Mouse (Mus musculus) heart, postnatal 0 days (tissue): ENCODE measurements at regions not wholly inside any gene's neighbourhood (a gene's known extent, or its start where the extent isn't known, plus 50 kb on each side); places are given as distances from the start of the nearest gene placed in this dataset.

ENCODE experiments used
- ATAC-seq: fragments of 200-750 bp; cut with Nextera tagmentation; 2 replicates; pipeline ENCODE4 v1.8.0; 2017; ENCODE audit warnings: low read depth, moderate number of reproducible peaks, moderate library complexity; ENCODE audit not compliant: insufficient read depth
- DNase-seq: peaks from one replicate; pipeline ENCODE4 v3.0.0-alpha.2; 2016; ENCODE audit warnings: low spot score
- H3K27ac ChIP-seq: fragments of 300-500 bp; sonication (generic); 2 replicates; pipeline ENCODE4 v1.5.1; 2014; ENCODE audit warnings: low read depth, mild to moderate bottlenecking
- H3K27me3 ChIP-seq: fragments of 300-500 bp; sonication (generic); 2 replicates; pipeline ENCODE4 v1.6.1; 2014; ENCODE audit warnings: low read length, mixed read lengths; ENCODE audit not compliant: control insufficient read depth, insufficient read depth
- H3K36me3 ChIP-seq: fragments of 300-500 bp; sonication (generic); replicated peaks from 2 replicates; pipeline ENCODE4 v1.6.1; 2014; ENCODE audit warnings: low read length, mixed read lengths; ENCODE audit not compliant: control insufficient read depth, insufficient read depth
- H3K4me1 ChIP-seq: fragments of 300-500 bp; sonication (generic); 2 replicates; pipeline ENCODE4 v1.6.1; 2014; ENCODE audit warnings: antibody characterized with exemption; ENCODE audit not compliant: control insufficient read depth, insufficient read depth
- H3K4me2 ChIP-seq: fragments of 300-500 bp; sonication (generic); 2 replicates; pipeline ENCODE4 v1.6.1; 2014; ENCODE audit warnings: low read depth, mild to moderate bottlenecking, low read length, moderate library complexity
- H3K4me3 ChIP-seq: fragments of 300-500 bp; sonication (generic); 2 replicates; pipeline ENCODE4 v1.5.1; 2014; ENCODE audit warnings: low read depth, low read length
- H3K9ac ChIP-seq: fragments of 300-500 bp; sonication (generic); replicated peaks from 2 replicates; pipeline ENCODE4 v1.6.1; 2014; ENCODE audit warnings: low read depth, low read length, mixed read lengths
- H3K9me3 ChIP-seq: fragments of 300-500 bp; sonication (generic); replicated peaks from 2 replicates; pipeline ENCODE4 v1.6.1; 2016; ENCODE audit warnings: low read length; ENCODE audit not compliant: control insufficient read depth
- CTCF ChIP-seq: IDR thresholded peaks from 2 replicates; pipeline ENCODE4 v1.5.1; 2016; ENCODE audit warnings: antibody characterized with exemption, control low read depth, low read depth
- EP300 ChIP-seq: IDR thresholded peaks from 2 replicates; pipeline ENCODE4 v1.6.1; 2016; ENCODE audit warnings: antibody characterized with exemption, low read depth
- WGBS: fragments of 180-500 bp; shearing (Covaris S2); extraction: QIAGEN DNeasy Blood & Tissue Kit; methylation state at CpG from one replicate; pipeline ENCODE4 v1.1.7; 2014; 5-methylcytosine and 5-hydroxymethylcytosine counted together

DNA sequence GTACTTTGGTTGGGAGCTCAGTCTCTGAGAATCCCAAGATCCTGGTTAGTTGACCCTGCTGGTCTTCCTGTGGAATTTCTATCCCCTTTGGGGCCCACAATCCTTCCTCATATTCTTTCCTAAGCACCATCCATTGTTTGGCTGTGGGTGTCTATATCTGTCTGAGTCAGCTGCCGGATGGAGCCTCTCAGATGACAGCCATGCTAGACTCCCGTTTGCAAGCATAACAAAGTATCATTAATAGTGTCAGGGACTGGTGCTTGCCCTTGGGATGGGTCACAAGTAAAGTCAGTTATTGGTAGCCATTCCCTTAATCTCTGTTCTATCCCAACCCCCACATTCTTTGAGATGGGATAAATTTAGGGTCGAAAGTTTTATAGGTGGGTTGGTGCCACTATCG is 382.1 kb upstream of the Pou3f3 start:
- no peaks in the 10 kb centered on the region for H3K36me3 ChIP-seq
- WGBS: 71% methylated on average over 4 of the region's 4 CpGs
- ATAC-seq: no peak
- no peaks in the 10 kb centered on the region for H3K4me1 ChIP-seq
- no peaks in the 10 kb centered on the region for H3K9me3 ChIP-seq
- no peak overlapping the region for H3K4me3 ChIP-seq
- no peak for DNase-seq
- no peak for TF ChIP-seq EP300
- no peak overlapping the region for H3K27ac ChIP-seq
- no peak overlapping the region for H3K4me2 ChIP-seq
- H3K9ac ChIP-seq: no peak overlapping the region
- H3K27me3 ChIP-seq: no peaks in the 10 kb centered on the region

DNA sequence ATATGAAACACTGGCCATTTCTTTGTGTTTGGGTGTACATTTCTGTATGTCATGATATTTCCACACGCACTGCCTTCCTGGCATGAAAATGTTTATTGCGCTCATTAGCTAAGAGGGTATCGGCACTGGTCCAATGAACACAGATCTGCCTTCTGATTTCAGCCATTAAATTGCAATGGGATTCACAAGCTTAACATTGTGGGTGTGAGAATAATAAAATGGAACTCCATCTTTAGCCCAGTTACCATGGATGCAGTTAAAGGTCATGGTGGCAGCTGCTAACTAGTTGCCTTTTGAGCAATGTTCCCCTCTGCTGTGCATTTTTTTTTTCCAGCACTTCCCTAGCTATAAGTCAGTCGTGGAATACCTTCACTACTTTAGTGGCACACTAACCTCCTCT is 343.7 kb upstream of the Pou3f3 start:
- no peak for DNase-seq
- no peaks in the 10 kb centered on the region for H3K9me3 ChIP-seq

DNA sequence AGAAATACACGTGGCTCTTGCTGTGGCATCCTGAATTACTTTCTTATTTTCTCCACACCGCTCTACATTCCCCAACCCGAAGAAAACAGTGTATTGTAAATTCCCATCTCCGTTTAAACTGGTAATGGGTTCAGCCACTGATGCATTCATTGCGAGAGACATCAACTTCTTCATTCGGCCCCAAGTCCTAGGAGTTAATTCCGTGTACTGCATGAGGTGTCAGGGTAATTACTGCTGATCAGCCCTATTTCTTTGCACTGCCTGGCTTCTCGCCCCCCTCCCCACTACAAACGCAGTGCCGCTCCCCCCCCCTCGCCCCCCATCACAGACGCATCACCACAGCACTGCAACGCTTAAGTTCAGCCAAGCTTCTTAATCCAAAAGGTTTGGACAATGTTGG is 343.2 kb upstream of the Pou3f3 start:
- no peak overlapping the region for H3K9ac ChIP-seq
- H3K27ac ChIP-seq: no peak overlapping the region
- H3K4me1 ChIP-seq: no peaks in the 10 kb centered on the region
- TF ChIP-seq CTCF (no peak), EP300 (no peak)
- no peak overlapping the region for H3K4me2 ChIP-seq
- H3K36me3 ChIP-seq: no peaks in the 10 kb centered on the region
- 70% methylated on average over 13 of the region's 13 CpGs for WGBS
- DNase-seq: no peak
- no peak overlapping the region for H3K4me3 ChIP-seq
- no peaks in the 10 kb centered on the region for H3K9me3 ChIP-seq
- H3K27me3 ChIP-seq: no peaks in the 10 kb centered on the region
- ATAC-seq: no peak

More for the DNA sequence above, 343.7 kb upstream of the Pou3f3 start:
- WGBS: 78% methylated on average over 4 of the region's 4 CpGs
- no peaks in the 10 kb centered on the region for H3K36me3 ChIP-seq
- H3K4me3 ChIP-seq: no peak overlapping the region
- H3K4me1 ChIP-seq: no peaks in the 10 kb centered on the region
- H3K4me2 ChIP-seq: no peak overlapping the region
- H3K27ac ChIP-seq: no peak overlapping the region
- H3K9ac ChIP-seq: no peak overlapping the region
- no peaks in the 10 kb centered on the region for H3K27me3 ChIP-seq
- TF ChIP-seq EP300 (no peak), CTCF (no peak)
- no peak for ATAC-seq

DNA sequence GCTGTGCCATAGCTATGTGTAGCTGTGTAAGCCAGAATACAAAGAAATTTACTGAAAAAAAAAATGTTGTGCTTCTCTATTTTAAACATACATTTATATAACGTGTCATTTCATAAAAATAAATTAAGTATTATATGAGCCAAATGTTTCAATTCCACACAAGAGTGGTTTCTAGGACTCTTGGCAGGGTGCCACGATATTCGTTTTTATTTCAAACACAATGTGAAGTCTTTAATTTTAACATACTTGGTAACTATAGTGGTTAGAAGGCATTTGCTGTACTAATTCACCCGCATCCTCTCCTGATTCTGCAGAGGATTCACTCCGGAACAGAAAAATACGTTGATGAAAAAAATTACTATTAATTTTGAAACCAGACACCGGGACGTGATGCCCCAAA is 342.5 kb upstream of the Pou3f3 start:
- no peaks in the 10 kb centered on the region for H3K4me1 ChIP-seq

DNA sequence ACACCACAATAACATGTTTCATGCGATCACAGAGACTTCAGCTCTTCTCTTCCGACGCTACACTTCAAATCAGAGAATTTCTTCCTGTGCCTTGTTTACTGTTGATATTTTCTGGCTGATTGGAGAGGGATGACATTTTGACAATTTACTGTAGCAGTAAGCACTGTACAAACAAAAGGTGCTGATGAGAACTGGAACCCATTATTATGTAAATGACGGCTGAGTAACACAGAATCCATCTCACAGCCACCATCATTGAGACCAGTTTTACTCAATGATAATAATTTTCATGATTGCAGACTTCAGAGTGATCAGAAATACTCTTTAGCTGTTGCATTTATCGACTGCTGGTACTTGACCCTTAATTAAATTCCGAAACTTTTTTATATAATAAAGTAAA is 341.5 kb upstream of the Pou3f3 start:
- H3K27ac ChIP-seq: no peak overlapping the region
- no peak overlapping the region for H3K4me2 ChIP-seq
- H3K4me1 ChIP-seq: no peaks in the 10 kb centered on the region
- H3K27me3 ChIP-seq: no peaks in the 10 kb centered on the region
- ATAC-seq (no peak), DNase-seq (no peak)
- H3K4me3 ChIP-seq: no peak overlapping the region
- H3K9ac ChIP-seq: no peak overlapping the region
- TF ChIP-seq CTCF (no peak), EP300 (no peak)
- 84% methylated on average over 6 of the region's 6 CpGs for WGBS
- no peaks in the 10 kb centered on the region for H3K9me3 ChIP-seq
- H3K36me3 ChIP-seq: no peaks in the 10 kb centered on the region

More for the DNA sequence above, 342.5 kb upstream of the Pou3f3 start:
- H3K27ac ChIP-seq: no peak overlapping the region
- no peaks in the 10 kb centered on the region for H3K9me3 ChIP-seq
- DNase-seq: no peak
- WGBS: 77% methylated on average over 8 of the region's 8 CpGs
- TF ChIP-seq EP300: no peak
- no peak for TF ChIP-seq CTCF
- no peaks in the 10 kb centered on the region for H3K27me3 ChIP-seq
- ATAC-seq: no peak
- H3K36me3 ChIP-seq: no peaks in the 10 kb centered on the region
- no peak overlapping the region for H3K4me2 ChIP-seq
- H3K4me3 ChIP-seq: no peak overlapping the region
- H3K9ac ChIP-seq: no peak overlapping the region

DNA sequence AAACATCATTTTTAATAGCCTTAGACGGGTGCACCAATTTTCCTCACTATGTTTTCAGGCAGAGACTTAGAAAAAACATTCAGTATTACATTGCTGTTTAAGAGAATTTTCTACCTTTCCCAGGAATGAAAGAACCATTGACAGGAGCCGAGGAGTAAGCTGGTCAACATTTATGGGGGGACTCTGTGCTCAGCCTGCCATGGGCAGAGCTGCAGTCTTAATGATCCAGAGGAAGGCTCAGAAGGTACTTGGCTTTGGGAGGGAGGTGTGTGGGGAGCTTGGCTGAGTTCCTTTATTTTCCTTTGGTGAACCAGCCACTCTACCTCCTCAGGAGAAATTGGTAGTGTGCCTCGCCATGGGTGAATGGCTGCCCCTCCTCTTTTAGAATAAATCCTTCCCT is 333.1 kb upstream of the Pou3f3 start:
- H3K4me1 ChIP-seq: no peaks in the 10 kb centered on the region
- 68% methylated on average over 3 of the region's 3 CpGs for WGBS
- no peak overlapping the region for H3K27ac ChIP-seq
- no peak overlapping the region for H3K4me3 ChIP-seq
- DNase-seq (no peak), ATAC-seq (no peak)
- H3K9me3 ChIP-seq: no peaks in the 10 kb centered on the region
- no peak overlapping the region for H3K4me2 ChIP-seq
- no peak overlapping the region for H3K9ac ChIP-seq
- H3K36me3 ChIP-seq: no peaks in the 10 kb centered on the region
- H3K27me3 ChIP-seq: no peaks in the 10 kb centered on the region
- TF ChIP-seq CTCF (no peak), EP300 (no peak)
